Mouse (Mus musculus): ENCODE measurements at regions not wholly inside any gene's neighbourhood (a gene's known extent, or its start where the extent isn't known, plus 50 kb on each side); places are given as distances from the start of the nearest gene placed in this dataset.

- WGBS = 85% methylated on average over 5 of the region's 5 CpGs
- no peaks in the 10 kb centered on the region for H3K9me3 ChIP-seq (ENCODE audit: control insufficient read depth, low read length)
Observed at GRCm38 (mm10) chr19:15829158-15829557, 118.0 kb downstream of the Psat1 start.

DNA sequence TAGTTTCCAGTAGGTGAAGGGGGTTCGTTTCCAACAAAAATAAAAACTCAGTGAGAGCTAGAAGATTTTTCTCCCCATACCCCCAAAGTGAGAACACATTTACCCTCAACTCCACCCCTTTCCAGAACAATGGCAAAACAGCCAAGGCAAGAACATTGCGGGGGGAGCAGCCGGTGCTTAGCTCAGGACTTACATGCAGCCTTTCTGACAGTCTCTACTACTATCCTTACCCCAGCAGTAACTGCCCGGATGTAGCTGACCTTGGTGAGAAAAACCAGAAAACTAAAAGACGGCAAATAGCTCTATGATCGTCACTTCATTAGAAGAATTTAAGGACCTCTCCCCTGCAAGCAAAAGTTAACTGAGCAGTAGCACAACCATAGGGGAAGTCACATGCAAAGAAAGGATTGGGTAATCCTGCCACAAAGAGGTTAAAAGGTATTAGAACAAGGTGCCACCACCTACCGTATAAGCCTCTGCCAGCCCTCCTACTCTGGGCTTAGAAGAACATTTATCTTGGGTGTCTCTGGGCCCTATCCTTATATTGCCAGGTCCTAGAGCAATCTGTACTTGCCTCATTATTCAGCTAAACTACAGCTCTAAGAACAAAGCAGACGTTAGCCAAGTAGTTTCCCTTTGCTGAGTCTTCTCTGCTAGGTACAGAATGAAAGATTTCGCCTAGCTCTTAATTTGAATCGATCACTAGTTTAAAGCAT lies 119.0 kb downstream of the Psat1 start:
- H3K4me3 ChIP-seq (ENCODE audit: low read depth, low read length) = no peak overlapping the region
- no peak overlapping the region for H3K4me2 ChIP-seq (ENCODE audit: low read depth, low read length, severe bottlenecking)
- H3K9ac ChIP-seq (ENCODE audit: low read length) = no peak overlapping the region
- no peaks in the 10 kb centered on the region for H3K36me3 ChIP-seq (ENCODE audit: control insufficient read depth, insufficient read depth, low read length)
- ATAC-seq (replicated peaks; ENCODE audit: low FRiP score) (no peak), DNase-seq (ENCODE audit: low spot score) (no peak)
- no peaks in the 10 kb centered on the region for H3K27me3 ChIP-seq (ENCODE audit: control insufficient read depth, insufficient read depth, low read length)
- H3K4me1 ChIP-seq (replicated peaks; ENCODE audit: control insufficient read depth, insufficient read depth, low read length) = no peaks in the 10 kb centered on the region
- 76% methylated on average over 10 of the region's 10 CpGs for WGBS
- no peaks in the 10 kb centered on the region for H3K9me3 ChIP-seq (ENCODE audit: control insufficient read depth, low read length)
- H3K27ac ChIP-seq (ENCODE audit: low read depth, low read length) = no peak overlapping the region

More at GRCm38 (mm10) chr19:15829158-15829557, 118.0 kb downstream of the Psat1 start:
- Histone ChIP-seq H3K4me3 (ENCODE audit: low read depth, low read length) (no peak overlapping the region), H3K9ac (ENCODE audit: low read length) (no peak overlapping the region), H3K4me1 (replicated peaks; ENCODE audit: control insufficient read depth, insufficient read depth, low read length) (no peaks in the 10 kb centered on the region), H3K27ac (ENCODE audit: low read depth, low read length) (no peak overlapping the region), H3K4me2 (ENCODE audit: low read depth, low read length, severe bottlenecking) (no peak overlapping the region), H3K36me3 (ENCODE audit: control insufficient read depth, insufficient read depth, low read length) (no peaks in the 10 kb centered on the region), H3K27me3 (ENCODE audit: control insufficient read depth, insufficient read depth, low read length) (no peaks in the 10 kb centered on the region)
- no peak for DNase-seq (ENCODE audit: low spot score)
- ATAC-seq (replicated peaks; ENCODE audit: low FRiP score) = no peak

- WGBS = 81% methylated on average over 9 of the region's 9 CpGs
- Histone ChIP-seq H3K27me3 (ENCODE audit: control insufficient read depth, insufficient read depth, low read length) (no peaks in the 10 kb centered on the region), H3K27ac (ENCODE audit: low read depth, low read length) (no peak overlapping the region), H3K9me3 (ENCODE audit: control insufficient read depth, low read length) (no peaks in the 10 kb centered on the region), H3K9ac (ENCODE audit: low read length) (no peak overlapping the region), H3K36me3 (ENCODE audit: control insufficient read depth, insufficient read depth, low read length) (no peaks in the 10 kb centered on the region), H3K4me3 (ENCODE audit: low read depth, low read length) (no peak overlapping the region), H3K4me2 (ENCODE audit: low read depth, low read length, severe bottlenecking) (no peak overlapping the region), H3K4me1 (replicated peaks; ENCODE audit: control insufficient read depth, insufficient read depth, low read length) (no peaks in the 10 kb centered on the region)
- no peak for ATAC-seq (replicated peaks; ENCODE audit: low FRiP score)
- no peak for DNase-seq (ENCODE audit: low spot score)
Observed at GRCm38 (mm10) chr19:15827120-15827989, 119.8 kb downstream of the Psat1 start.

DNA sequence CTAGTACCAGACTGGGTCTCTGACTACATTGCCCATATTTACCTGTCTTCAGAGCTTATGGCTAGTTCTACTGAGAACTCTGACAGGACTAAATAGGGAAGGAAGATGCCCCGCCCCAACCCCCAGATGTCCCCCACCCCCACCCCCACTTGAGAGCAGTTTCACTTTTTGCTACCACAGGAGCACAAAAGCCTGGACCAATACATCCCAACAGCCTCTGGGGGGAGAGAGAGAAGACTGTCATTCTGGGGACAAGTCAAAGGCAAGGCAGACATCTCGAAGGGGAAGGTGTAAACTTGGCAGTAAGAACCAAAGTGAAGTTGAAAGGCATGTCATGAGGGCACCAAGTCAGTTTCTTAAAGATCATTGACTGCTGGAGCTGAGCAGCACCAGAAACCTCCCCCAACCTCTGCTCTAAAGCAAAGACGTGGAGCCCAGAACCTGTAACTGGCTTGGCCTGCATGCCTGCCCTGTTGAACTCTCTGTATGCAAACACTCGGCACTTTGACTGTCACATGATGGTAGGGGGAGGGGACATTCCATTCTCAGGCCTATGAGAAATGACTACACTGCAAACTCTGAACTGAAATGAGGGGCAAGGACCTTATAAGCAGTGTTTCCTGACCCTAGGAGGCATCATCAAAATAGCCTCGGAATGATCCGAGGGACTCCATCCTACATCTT lies 123.3 kb downstream of the Psat1 start:
- Histone ChIP-seq H3K4me1 (replicated peaks; ENCODE audit: control insufficient read depth, insufficient read depth, low read length) (no peaks in the 10 kb centered on the region), H3K36me3 (ENCODE audit: control insufficient read depth, insufficient read depth, low read length) (no peaks in the 10 kb centered on the region), H3K27ac (ENCODE audit: low read depth, low read length) (no peak overlapping the region), H3K27me3 (ENCODE audit: control insufficient read depth, insufficient read depth, low read length) (no peaks in the 10 kb centered on the region), H3K4me3 (ENCODE audit: low read depth, low read length) (no peak overlapping the region), H3K9ac (ENCODE audit: low read length) (no peak overlapping the region), H3K9me3 (ENCODE audit: control insufficient read depth, low read length) (no peaks in the 10 kb centered on the region), H3K4me2 (ENCODE audit: low read depth, low read length, severe bottlenecking) (no peak overlapping the region)
- WGBS = 83% methylated on average over 6 of the region's 6 CpGs
- DNase-seq (ENCODE audit: low spot score) (no peak), ATAC-seq (replicated peaks; ENCODE audit: low FRiP score) (no peak)

- no peaks in the 10 kb centered on the region for H3K9me3 ChIP-seq (ENCODE audit: control insufficient read depth, low read length)
- H3K4me1 ChIP-seq (replicated peaks; ENCODE audit: control insufficient read depth, insufficient read depth, low read length) = no peaks in the 10 kb centered on the region
- no peaks in the 10 kb centered on the region for H3K36me3 ChIP-seq (ENCODE audit: control insufficient read depth, insufficient read depth, low read length)
- DNase-seq (ENCODE audit: low spot score) = no peak
- H3K9ac ChIP-seq (ENCODE audit: low read length) = no peak overlapping the region
- H3K27ac ChIP-seq (ENCODE audit: low read depth, low read length) = no peak overlapping the region
- no peak overlapping the region for H3K4me3 ChIP-seq (ENCODE audit: low read depth, low read length)
- no peak for ATAC-seq (replicated peaks; ENCODE audit: low FRiP score)
- H3K4me2 ChIP-seq (ENCODE audit: low read depth, low read length, severe bottlenecking) = no peak overlapping the region
- no peaks in the 10 kb centered on the region for H3K27me3 ChIP-seq (ENCODE audit: control insufficient read depth, insufficient read depth, low read length)
- WGBS = 78% methylated on average over 7 of the region's 7 CpGs
Observed at GRCm38 (mm10) chr19:15820020-15820419, 127.1 kb downstream of the Psat1 start.

DNA sequence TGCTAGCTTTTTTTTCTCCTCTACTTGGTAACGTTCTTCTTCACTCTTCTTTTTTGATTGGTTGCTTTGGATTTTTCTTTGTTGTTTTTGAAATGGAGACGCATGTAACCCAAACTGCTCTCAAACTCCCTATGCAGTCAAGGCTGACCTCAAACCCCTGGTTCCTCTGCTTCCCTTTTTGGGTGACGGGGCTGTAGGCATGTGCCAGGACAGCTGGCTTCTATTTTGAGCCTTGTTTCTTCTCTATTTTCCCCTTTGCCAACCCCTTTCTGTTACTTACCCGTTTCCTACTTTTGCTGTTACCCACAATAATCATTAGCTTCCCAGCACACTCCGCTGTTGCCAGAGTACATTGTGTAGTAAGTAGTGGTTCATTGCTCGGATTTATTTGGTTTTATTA lies 132.0 kb downstream of the Psat1 start:
- Histone ChIP-seq H3K4me1 (replicated peaks; ENCODE audit: control insufficient read depth, insufficient read depth, low read length) (no peaks in the 10 kb centered on the region), H3K9ac (ENCODE audit: low read length) (no peak overlapping the region), H3K36me3 (ENCODE audit: control insufficient read depth, insufficient read depth, low read length) (no peaks in the 10 kb centered on the region), H3K4me2 (ENCODE audit: low read depth, low read length, severe bottlenecking) (no peak overlapping the region), H3K4me3 (ENCODE audit: low read depth, low read length) (no peak overlapping the region), H3K27me3 (ENCODE audit: control insufficient read depth, insufficient read depth, low read length) (no peaks in the 10 kb centered on the region), H3K27ac (ENCODE audit: low read depth, low read length) (no peak overlapping the region), H3K9me3 (ENCODE audit: control insufficient read depth, low read length) (no peaks in the 10 kb centered on the region)
- WGBS = 74% methylated on average over 6 of the region's 6 CpGs
- no peak for DNase-seq (ENCODE audit: low spot score)
- no peak for ATAC-seq (replicated peaks; ENCODE audit: low FRiP score)

DNA sequence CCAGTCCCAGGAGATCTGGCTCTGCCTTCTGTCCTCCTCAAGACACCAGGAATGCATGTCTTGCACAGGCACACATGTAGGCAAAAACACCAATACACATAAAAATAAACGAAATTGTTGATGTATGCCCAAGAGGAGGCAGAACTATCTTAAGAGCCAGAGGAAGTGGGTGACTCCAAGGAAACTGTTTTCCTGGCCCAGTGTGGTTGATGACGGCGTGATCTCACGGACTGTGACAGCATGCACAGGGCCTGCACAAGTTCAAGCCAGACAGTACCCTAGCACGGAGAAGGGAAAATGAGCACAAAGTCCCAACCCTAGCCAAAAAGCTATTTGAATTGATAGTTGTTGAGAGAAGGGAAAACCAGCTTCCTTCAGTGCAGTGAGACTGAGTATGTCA lies 138.1 kb downstream of the Psat1 start:
- WGBS = 87% methylated on average over 5 of the region's 5 CpGs
- Histone ChIP-seq H3K4me3 (ENCODE audit: low read depth, low read length) (no peak overlapping the region), H3K4me2 (ENCODE audit: low read depth, low read length, severe bottlenecking) (no peak overlapping the region), H3K9me3 (ENCODE audit: control insufficient read depth, low read length) (no peaks in the 10 kb centered on the region; the same call in 1 of the 2 replicates), H3K27ac (ENCODE audit: low read depth, low read length) (no peak overlapping the region), H3K4me1 (replicated peaks; ENCODE audit: control insufficient read depth, insufficient read depth, low read length) (peaks cover under 1% of the 10 kb centered on the region; the same call in 1 of the 2 replicates), H3K27me3 (ENCODE audit: control insufficient read depth, insufficient read depth, low read length) (peaks cover 23% of the 10 kb centered on the region), H3K36me3 (ENCODE audit: control insufficient read depth, insufficient read depth, low read length) (no peaks in the 10 kb centered on the region), H3K9ac (ENCODE audit: low read length) (no peak overlapping the region)
- DNase-seq (ENCODE audit: low spot score) = no peak
- no peak for ATAC-seq (replicated peaks; ENCODE audit: low FRiP score)

- Histone ChIP-seq H3K27me3 (ENCODE audit: control insufficient read depth, insufficient read depth, low read length) (peaks cover 23% of the 10 kb centered on the region), H3K9me3 (ENCODE audit: control insufficient read depth, low read length) (no peaks in the 10 kb centered on the region; the same call in 1 of the 2 replicates), H3K4me3 (ENCODE audit: low read depth, low read length) (no peak overlapping the region), H3K9ac (ENCODE audit: low read length) (no peak overlapping the region), H3K4me2 (ENCODE audit: low read depth, low read length, severe bottlenecking) (no peak overlapping the region), H3K27ac (ENCODE audit: low read depth, low read length) (no peak overlapping the region), H3K36me3 (ENCODE audit: control insufficient read depth, insufficient read depth, low read length) (no peaks in the 10 kb centered on the region), H3K4me1 (replicated peaks; ENCODE audit: control insufficient read depth, insufficient read depth, low read length) (peaks cover 2% of the 10 kb centered on the region; the same call in 1 of the 2 replicates)
- WGBS = 90% methylated on average over 2 of the region's 2 CpGs
- no peak for DNase-seq (ENCODE audit: low spot score)
- ATAC-seq (replicated peaks; ENCODE audit: low FRiP score) = no peak
Observed at GRCm38 (mm10) chr19:15807681-15808080, 139.5 kb downstream of the Psat1 start.

All from forebrain, embryonic 11.5 days (tissue).